Mouse (Mus musculus) liver, postnatal 0 days (tissue): ENCODE measurements around the gene Ptch2.

Source experiments
- CTCF ChIP-seq: sonication (generic); IDR thresholded peaks from 2 replicates; pipeline ENCODE4 v1.5.1; 2016; ENCODE audit warnings: antibody characterized with exemption, low read depth
- EP300 ChIP-seq: IDR thresholded peaks from 2 replicates; pipeline ENCODE4 v1.6.1; 2016; ENCODE audit warnings: antibody characterized with exemption, low read depth, mild to moderate bottlenecking

- TF ChIP-seq CTCF: no peak
- no peak for TF ChIP-seq EP300
Observed at GRCm38 (mm10) chr4:117126675-117127290, 30.9 kb downstream of the Ptch2 start, which contains the start of gene Tctex1d4.
